Mouse (Mus musculus) right cerebral cortex, postnatal 25 days (tissue): ENCODE data around the gene Dand5.

Source experiments
- DNase-seq: peaks from one replicate; pipeline ENCODE4 v3.0.0; 2022

Dand5 gene

GRCm38 (mm10) chr8:84781686-84782505 is 40.7 kb downstream of the Dand5 start:
- peak; percentile 24 for DNase-seq

DNA sequence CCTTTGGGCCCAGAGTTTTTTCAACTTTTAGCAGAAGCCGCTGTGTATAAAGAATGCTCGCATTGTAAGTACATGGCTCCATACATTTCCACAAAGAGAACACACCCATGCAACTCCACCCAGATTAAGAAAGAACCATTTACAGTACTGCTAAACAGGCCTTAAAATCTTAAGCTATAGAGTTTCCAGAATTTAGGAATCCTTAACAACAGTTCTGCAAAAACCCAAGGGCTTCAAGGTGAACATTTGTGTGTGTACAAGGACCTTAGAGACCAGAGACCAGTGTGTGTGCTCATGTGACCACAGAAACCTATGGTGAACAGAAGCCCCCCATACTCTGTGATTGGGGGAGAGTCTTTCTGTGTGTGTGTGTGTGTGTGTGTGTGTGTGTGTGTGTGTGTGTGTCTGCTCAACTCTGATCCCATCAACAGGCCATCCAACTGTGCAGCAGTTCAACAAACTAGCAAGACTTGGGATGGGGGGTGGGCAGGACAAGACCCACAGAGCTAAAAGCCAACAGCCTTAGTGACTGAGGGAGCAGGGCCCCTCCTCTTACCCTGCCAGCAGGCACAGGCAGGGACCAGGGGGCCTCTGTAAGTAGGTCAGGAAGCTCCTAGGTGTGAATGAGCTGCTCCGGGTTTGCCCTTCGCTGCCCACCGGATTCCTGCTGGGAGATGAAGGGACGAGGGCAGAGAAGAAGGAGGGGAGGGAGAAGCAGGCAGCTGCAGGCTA is 41.5 kb downstream of the Dand5 start:
- DNase-seq, result peak; percentile 17

DNA sequence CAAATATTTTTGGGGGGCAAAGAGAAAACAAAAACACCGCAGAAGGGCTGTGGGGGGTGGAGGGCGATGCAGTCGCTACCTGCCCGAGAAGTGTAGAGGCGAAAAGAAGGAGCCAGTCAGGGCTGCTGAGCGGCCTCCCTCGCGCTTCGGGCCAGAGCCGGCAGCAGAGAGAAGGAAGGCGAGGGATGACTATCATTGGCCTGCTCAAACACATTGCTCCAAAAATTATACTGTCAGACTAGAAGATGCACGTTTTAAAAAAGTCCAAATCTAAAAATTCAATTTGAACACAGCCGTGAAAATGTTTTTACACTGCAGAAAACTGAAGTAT is 42.4 kb downstream of the Dand5 start:
- DNase-seq, result no peak

GRCm38 (mm10) chr8:84779519-84780224 is 43.0 kb downstream of the Dand5 start:
- peak; percentile 66 for DNase-seq

- DNase-seq, result no peak
Measured at GRCm38 (mm10) chr8:84778638-84779380, 43.8 kb downstream of the Dand5 start.

DNA sequence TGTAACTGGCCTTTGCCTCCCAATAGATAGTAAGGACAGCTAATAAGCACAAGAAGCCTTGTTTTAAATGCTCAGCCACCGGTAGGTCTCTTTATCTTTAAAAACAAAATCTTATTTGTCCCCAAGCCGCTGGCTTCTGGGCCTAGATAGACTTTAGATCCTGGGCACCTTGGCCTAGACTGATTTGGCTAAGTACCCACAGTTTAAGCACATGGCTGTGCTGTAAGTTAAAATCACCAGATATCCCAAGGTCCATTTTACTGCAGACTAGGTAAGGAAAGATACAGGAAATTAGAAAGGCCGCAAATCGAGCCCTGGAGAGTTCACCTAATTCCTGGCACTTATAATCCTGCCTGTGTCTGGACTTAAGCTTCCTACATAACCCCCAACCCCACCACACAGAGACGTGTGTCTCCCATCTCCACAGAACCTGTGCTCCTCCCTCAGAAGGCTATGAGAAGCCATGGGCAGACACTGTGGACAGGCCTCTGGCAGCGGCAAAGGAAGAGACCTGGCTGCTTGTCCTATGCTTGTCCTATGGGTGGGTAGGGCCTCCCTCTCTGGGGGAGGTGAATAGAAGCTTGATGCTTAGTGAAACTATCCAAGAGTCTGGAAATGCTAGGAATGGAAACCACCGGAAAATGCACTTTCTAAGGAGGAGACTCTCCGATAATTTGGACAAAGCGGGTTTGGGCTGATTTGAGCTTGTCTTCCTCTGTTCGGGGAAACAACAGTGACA is 44.6 kb downstream of the Dand5 start:
- no peak for DNase-seq

DNA sequence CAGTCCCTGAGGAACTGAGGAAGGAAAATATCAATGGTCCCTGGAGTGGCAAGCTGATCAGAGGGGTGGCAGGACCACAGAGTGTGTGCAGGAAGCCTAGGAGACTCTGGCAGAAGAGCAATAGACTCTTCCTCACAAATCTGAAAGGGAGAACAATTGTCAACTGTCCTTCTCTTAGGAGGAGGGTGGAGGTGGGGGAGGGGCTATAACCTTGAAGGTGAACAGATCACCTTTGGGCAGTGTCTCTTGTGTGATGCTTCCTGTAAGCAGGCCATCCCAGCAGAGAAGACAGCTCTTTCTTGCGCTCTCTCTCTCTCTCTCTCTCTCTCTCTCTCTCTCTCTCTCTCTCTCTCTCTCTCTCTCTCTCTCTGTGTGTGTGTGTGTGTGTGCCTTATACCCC is 46.1 kb downstream of the Dand5 start:
- no peak for DNase-seq

DNA sequence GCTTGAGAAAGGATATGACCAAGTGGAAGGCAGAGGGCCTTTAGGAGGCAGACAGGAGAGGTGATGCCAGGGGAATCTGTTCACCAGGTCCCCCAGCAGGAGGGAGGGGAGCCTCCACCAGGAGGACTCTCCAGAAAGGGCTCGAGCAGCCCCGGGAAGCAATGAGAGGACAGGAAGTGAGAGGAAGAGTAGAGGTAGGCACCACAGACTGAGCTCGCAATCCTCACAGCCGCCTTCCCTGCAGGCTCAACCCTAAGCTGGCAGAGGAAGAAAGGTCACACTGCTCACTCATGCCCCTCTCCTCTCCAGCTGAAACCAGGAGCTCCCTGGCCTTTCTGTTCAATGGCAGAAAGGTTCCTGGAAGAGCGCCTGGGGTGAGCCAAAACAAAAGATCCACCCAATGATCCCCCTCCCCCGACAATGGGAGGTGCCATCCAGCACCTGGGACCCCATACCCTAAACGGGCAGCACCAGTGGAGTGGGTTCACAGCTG is 47.0 kb downstream of the Dand5 start:
- no peak for DNase-seq

DNA sequence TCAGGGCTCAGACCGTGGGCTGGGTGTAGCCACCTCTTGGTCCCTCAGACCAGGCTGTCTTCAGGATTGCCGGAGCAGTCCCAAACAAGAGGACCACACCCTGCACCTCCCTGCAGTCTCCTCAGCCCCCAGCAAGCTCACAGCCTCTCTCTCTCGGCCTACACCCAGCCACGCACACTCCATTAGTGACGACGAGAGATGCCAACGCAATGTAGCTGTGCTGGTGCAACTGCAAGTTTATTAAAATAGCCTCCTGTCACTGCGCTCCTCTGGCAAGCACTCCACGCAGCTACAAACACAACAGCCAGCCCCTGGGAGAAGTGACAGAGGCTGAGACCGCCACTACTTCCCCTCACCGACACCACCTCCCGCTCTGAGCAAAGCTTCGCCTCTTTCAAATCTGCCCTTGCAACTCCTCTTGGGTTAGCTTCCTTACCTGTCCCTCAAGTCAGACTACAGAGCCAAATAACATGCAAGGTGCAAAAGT is 47.5 kb downstream of the Dand5 start:
- peak; percentile 80 for DNase-seq

- peak; percentile 80 for DNase-seq
Measured at GRCm38 (mm10) chr8:84774473-84774911, 48.1 kb downstream of the Dand5 start.

DNA sequence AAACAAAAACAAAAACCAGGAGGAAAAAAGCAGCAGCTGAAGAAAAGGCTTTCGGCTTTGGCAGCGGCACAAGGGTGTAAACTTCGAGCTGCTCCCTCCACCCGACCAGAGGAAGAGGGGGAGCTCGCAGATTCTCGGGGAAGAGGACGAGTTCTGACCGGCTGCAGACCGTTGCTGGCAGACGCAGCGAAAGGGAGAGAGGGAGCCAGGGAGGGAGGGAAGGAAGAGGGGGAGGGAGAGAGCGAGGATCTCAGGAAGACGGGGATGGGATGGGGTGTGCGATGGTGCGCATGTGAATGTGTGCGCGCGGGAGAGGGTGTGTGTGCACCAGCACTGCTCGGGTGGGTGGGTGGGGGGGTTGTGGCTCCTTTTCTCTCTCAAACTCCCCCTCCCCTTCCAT is 48.8 kb downstream of the Dand5 start:
- DNase-seq, result peak; percentile 85

- DNase-seq, result no peak
Measured at GRCm38 (mm10) chr8:84773304-84773703, 49.3 kb downstream of the Dand5 start.

GRCm38 (mm10) chr8:84772628-84773027 is 50.0 kb downstream of the Dand5 start:
- DNase-seq, result peak; percentile 7

DNA sequence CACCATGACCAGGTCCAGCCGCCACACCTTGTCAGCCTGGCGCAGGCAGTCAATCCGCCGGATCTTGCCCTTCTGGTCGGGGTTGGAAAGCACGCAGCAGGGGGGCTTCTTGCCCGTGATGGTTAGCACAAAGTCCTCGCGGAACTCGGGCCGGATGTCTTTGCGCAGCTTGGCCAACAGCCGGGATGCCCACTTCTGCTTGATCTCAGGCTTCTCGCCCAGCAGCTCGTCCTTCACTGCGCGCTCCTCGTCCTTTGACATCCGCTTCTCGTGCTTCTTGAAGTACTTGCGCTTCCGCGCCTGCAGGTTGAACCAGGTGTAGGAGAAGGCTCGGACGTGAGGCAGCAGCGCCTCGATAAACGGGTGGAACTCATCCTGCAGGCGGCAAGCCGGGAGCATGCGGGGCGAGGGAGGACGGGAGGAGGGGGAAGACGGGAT is 50.7 kb downstream of the Dand5 start:
- DNase-seq, result peak; percentile 71

- DNase-seq, result peak; percentile 17
Measured at GRCm38 (mm10) chr8:84771000-84771687, 51.5 kb downstream of the Dand5 start.

DNA sequence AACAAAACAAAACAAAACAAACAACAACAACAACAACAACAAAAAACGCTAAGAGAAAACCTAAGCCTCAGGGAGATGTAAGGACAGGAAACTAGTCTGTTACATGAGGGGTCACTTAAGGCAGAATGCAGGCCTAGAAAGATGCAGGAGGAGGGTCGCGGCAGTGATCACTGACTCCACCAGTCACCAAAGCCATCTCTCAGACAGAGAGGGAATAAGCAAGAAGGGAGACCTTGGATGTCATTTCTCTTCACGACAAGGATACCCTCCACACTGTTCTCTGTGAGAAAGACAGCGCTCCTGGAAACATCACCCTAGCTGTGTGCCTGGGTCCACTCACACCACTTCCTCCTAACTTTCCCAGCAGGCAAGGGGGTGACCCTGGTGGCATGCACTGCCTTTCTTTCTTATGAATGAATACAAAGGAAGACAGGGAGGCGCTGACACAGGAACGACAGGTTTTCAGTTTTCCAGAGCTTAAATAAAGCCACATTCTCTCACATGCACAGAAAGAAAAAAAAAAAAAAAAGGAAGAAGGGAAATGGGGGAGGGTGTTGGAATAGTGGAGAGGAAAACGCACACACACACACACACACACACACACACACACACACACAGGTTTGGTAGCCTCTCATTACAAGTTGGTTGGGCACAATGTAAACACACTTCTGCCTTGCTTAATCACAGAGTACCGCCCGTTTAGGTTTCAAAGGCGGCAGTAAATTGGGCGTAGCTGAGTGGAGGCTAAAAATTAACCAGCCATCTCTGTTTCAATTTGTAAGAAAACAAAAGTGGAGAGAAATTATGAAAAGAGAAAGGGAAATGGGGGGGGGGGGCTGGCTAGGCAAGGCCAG is 52.3 kb downstream of the Dand5 start:
- DNase-seq, result no peak

DNA sequence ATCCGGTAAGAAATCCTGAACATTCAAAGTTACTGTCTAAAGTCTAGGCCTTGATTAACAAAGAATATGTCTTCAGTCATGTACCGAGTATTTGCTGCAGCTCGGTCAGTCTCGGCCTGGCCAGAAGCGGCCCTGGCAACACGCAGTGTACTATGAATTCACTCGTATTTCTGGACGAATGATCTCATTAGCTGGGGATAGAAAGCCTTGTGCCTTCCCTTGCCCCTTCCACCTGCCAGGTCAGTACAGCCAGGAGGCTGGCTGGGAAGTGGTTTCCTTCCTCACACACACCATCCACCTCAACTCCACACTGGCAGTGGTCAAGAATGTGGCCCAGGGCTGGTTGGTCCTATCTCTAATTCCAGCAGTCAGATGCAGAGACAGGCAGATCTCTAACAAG is 53.3 kb downstream of the Dand5 start:
- no peak for DNase-seq

- DNase-seq, result no peak
Measured at GRCm38 (mm10) chr8:84768343-84769095, 54.1 kb downstream of the Dand5 start.

GRCm38 (mm10) chr8:84767221-84767620 is 55.4 kb downstream of the Dand5 start:
- no peak for DNase-seq
